Mouse (Mus musculus): Measurements from ENCODE around the gene Vgll4.
"Not testable (repeated sequence)": the region's sequence is repeated elsewhere in the genome, so short reads cannot be mapped to it uniquely, and the experiment has no call there.

Gene Vgll4

DNA sequence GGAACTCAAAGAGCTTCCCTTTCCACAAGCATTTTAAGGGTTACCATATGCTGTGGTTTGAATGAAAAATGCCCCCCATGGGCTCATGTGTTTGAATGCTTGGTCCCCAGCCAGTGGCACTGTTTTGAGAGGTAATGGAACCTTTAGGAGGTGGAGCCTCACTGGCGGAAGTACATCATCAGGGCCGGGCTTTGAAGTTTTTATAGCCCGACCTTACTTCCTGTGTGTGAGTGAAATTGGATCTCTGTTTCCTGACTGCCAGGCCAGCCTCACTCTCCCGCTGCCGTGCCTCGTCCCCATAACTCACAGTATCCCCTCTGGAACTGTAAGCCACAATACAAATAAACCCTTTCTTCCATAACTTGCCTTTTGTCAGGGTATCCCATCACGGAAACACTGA, 70.1 kb downstream of the Vgll4 start:
- no peak for DNase-seq (ENCODE audit: extremely low spot score, low read depth, low spot score)

DNA sequence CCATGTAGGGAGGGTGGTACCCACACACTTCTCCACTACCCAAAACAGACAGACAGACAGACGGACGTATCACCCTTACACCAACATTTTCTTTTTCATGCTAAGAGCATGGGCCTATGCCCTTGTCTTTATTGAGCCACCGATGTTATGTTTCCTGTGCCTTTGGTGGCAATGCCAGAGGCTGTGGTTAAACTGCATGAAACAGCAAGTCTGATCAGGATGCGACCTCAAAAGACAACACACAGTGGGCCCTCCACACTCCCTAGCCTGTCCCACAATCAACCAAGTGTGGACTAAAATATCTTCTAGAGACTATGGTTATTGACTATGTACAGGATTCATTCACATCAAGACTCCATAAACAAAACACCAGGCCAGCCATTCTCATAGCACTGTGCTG, 70.8 kb downstream of the Vgll4 start:
- DNase-seq (ENCODE audit: extremely low spot score, low read depth, low spot score) = no peak

DNA sequence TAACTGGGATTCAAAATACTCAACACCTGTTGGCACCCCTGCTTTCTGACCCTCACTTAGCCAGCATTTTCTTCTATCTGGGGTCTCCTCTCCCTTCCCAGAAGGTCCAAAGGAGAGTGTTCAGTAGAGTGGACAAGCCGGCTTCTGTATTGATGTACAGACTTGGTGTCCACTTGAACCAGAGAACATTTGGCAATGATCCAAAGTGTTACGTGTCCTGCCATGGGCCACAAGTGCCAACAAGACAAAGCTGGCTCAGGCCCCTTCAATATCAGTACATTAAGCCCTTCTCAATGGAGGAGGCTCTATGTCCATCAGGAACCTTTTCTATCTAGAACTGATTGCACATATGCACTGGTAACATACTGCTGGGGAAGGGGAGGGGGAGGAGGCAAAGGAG, 73.5 kb downstream of the Vgll4 start:
- no peak for DNase-seq (ENCODE audit: extremely low spot score, low read depth, low spot score)

DNA sequence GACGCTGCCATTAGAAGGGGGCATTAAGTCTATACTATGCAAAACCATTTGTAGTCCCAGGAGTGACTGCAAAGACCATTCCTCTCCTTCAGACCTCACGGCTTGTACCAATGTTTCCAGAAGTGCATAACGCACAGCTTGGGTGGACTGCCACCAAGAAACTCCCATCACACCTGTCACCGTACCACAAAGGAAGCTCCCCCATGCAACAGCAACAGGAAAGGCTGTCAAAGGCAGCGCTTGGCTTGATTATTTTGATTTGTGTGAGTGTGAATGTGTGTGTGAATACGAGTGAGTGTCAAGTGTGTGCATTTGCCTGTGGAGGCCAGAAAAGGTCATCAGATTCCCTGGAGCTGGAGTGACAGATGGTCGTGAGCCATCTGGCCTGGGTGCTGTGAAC, 74.6 kb downstream of the Vgll4 start:
- DNase-seq (ENCODE audit: extremely low spot score, low read depth, low spot score) = no peak

DNA sequence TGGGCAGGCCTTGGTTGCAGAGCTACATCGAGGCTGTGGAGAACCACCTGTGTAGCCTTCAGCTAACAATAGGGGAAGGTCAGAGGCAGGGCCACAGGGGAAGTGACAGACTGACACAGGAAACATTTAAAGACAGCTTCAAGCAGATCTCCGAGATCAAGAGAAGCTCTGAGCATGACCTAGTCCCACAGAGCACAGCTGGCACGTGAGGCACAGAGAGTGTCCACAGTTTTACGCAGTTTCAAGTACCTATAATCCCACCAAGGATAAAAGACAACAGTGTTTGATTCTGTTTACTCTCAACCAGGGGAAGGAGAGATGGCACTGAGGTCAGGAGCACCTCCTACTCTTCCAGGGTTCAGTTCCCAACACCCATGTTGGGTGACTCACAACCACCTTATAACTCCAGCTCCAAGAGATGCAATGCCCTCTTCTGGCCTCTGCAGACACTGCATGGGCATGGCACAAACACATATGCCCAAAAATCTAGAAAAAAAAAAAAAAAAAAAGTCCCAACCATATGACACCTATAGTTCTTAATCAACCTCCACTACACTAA, 75.2 kb downstream of the Vgll4 start:
- no peak for DNase-seq (ENCODE audit: extremely low spot score, low read depth, low spot score)

DNA sequence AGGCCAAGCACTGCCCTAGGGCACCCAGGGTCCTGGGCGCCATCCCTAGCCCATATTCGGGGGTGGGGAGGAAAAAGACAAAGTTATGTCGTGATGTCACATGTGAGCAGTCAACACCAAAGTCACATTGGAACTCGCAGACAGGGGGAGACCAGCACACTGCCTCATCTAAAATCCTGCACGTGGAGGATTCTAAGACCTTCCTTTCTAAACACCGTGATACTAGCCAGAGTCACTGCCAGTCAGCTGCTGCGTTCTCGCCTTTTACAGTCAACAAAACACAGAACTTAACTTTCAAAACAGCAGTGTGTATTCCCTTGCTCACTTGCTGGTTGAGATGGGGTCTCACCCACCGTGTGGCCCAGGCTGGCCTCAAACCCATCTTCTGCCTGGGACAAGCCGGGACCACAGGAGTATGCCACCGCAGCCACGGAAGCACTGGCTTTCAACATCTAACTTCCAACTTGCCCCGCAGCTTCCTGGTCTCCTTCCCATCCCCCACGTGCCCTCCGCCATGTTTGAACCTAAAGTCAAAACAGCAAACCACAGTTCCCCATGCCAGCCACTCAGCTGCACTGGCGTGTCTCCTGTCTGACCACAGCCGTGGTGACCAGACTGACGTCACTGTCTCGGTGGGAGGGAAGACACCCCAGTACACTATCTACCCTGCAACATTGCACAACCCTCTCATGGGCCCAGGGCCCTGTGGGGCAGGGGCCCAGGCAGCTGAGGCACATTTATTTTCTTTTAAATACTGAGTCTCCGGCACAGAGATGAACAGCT, 76.2 kb downstream of the Vgll4 start:
- no peak for DNase-seq (ENCODE audit: extremely low spot score, low read depth, low spot score)

DNA sequence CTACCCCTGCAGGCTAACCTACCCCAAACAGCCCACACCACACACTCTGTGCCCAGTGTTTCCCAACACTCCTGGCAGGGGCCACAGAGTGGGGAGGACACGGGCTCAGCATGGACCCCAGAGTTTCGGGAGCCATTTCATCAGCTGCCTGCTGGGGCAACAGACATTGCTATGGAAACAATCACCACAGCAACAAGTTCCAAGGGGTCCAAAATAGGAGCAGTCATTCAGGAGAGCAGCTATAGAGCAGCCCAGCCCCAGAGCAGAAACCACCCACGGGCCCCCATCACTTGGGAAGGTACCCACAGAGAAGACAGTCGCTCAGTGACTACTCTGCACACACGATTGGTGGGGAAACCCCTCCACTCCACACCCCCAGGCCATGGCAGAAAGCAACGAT, 77.4 kb downstream of the Vgll4 start:
- DNase-seq (ENCODE audit: extremely low spot score, low read depth, low spot score) = no peak

DNA sequence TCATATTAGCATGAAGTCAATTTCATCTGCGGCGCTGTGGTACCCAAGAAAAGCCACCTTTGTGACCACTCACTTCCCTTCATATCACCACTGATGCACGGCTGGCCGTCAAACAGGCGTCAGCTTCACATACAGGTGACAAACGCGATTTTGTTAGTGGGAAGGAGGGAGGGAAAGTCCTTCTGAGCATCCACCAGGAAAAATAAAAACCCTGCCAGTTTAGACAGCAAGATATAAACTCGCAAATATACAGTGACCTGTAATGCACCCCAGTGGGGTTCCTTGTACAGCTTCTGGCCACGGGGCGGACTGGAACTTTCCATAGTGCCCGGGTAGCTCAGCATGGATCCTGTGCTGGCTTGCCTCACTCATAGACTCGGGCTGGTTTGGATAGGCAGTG, 78.0 kb downstream of the Vgll4 start:
- DNase-seq (ENCODE audit: extremely low spot score, low read depth, low spot score) = no peak

DNA sequence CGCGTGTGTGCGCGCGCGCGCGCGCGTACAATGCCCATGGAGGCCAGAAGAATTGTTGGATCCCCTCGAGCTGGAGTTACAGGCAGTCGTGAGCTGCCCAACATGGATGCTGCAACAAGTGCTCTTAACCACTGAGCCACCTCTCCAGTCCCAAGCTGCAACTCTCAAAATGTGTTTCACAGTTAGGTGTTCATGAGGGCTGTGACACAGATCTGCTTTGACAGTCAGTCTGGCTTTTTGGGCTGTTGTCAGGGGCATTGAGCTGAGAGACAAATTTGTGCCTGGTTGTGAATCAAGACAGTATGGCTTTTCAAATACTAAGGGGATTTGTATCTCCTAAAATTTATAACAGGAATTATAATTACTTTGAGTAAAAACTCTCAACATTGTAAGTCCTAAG, 78.5 kb downstream of the Vgll4 start:
- DNase-seq (ENCODE audit: extremely low spot score, low read depth, low spot score) = no peak

DNA sequence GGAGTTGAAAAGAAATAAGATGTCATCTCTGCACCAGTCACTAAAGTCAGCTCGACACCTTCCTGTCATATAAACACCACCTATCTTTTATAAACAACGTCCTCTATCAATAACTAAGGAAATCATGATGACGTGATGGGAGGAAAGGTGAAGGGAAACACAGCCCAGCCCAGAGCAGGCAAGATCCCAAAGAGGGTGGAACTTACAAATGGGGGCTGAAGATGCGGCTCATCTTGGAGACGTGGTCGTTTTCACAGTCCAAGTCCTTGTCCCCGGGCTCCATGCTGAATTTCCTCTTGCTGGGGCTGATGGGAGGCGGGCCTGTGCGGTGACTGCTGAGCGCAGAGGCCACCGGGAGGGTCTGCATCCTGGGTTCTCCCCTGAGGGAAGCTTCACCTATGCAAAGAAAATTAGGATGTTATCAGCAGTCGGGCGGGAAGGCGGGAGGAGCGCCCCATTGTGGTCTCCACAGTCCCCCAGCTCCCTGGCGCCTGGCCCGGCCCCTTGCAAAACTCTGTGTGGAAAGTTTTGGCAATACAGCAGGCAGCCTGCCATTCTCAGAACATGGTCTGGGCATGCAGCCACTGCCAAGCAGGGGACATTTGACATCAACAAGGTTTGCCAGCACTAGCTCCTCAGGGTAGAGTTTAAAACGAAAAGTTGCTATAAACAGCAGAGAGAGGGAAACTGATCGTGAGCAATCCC, 79.2 kb downstream of the Vgll4 start:
- no peak for DNase-seq (ENCODE audit: extremely low spot score, low read depth, low spot score)

DNA sequence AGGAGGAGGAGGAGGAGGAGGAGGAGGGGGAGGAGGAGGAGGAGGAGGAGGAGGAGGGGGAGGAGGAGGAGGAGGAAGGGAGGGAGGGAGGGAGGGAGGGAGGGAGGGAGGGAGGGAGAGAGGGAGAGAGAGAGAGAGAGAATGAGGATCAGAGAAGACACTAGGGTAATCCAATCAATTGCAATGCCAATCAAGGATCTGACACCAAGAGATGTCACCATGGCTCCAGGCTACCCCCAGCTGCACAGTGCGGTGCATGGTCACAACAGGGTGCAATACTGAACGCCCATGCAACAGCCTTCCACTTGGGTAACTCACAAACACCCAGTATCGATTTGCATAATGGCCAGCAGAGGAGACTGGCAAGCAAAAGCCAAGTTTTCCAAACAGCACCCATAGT, 79.8 kb downstream of the Vgll4 start:
- DNase-seq (ENCODE audit: extremely low spot score, low read depth, low spot score) = not testable (repeated sequence)

DNA sequence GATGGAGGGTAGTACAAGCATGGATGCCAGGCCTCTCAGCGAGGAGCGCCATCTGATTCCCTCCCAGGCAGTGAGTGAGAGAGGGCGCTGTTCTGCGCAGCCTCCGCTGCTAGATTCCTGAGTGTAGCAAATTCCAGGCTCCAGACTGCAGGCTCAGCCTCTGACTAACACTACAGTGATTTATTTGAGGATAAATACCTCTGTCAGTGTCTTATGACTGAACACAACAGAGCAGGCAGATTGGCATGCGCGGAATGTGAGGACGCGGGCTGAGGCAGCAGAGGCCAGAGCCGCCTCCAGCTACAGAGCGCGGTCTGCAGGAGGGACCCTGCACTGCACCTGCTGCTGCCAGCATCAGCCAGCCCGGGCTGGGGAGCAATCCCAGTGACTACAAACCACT, 80.9 kb downstream of the Vgll4 start:
- peak; percentile 58 for DNase-seq (ENCODE audit: extremely low spot score, low read depth, low spot score)

DNA sequence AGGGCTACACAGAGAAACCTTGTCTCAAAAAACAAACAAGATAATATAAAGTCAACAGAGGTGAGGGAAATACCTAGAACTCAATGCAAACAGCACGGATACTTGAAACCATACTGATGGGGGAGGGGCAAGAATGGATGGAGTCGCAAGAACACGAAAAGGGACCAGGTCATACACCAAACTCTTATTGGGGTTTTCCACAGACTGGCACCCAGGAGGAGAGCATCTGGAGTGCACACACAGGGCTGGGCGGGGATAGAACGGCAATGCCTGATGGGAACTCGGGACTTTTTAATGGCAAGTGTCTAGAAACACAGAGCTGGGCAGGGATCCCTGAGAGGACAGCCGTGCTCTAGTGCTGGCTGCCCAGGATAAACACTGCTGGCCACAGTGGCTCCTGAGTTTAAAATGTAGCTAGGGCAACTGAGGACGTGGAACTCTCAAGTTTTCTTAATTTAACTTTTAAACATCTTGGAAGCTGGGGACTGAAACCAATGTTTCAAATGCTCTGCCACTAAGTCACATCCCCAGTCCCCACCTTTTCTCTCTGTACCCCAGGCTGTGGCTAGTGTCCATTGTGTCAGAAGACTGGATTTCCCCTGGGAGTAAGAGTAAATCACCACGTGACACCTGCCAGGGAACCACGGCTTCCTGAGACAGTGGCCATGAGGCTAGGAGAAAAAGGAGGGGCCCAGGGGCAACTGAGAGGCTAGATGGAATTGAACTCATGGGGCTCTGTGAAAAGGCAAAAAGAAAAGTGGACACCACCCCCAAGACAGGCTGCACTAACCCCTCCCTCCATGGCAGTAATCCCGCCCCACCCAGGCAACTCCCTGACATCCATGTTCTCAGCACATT, 83.1 kb downstream of the Vgll4 start:
- DNase-seq (ENCODE audit: extremely low spot score, low read depth, low spot score) = no peak

DNA sequence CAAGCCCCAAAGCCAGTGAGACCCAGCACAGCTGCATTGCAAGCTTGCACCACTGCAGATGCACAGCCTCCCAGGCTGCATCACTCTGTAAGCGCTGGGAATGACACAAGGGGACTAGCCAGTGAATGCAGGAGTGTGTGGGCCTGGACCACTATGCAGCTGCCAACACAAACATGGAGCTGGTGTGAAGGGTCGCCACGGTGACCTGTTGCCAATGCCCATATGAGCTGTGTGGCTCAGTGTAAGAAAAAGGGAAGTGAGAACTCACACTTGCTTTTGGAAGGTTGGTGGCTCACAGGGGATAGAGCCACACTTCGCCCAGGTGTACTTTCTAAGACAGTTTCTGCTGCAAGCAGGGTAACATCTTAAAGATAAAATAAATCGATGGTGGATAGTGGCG, 83.8 kb downstream of the Vgll4 start:
- no peak for DNase-seq (ENCODE audit: extremely low spot score, low read depth, low spot score)

DNA sequence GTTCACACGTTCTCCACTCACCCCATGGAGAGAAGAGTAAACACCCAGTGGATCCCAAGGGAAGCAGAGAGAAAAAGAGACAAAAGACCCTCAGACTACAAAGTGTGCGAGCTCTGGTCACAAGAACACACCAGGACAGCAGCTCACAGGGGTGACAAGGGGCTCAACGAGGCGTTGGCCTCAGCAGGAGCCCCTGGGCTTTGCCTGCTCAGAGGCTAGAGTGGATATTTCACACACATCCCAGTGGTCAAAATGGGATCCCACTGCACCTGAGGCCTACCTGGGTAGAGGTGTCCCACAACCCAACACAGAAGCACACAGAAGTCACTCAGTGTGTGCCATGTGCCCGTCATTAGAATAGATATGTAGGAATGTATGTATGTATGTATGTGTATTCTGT, 84.7 kb downstream of the Vgll4 start:
- no peak for DNase-seq (ENCODE audit: extremely low spot score, low read depth, low spot score)

DNA sequence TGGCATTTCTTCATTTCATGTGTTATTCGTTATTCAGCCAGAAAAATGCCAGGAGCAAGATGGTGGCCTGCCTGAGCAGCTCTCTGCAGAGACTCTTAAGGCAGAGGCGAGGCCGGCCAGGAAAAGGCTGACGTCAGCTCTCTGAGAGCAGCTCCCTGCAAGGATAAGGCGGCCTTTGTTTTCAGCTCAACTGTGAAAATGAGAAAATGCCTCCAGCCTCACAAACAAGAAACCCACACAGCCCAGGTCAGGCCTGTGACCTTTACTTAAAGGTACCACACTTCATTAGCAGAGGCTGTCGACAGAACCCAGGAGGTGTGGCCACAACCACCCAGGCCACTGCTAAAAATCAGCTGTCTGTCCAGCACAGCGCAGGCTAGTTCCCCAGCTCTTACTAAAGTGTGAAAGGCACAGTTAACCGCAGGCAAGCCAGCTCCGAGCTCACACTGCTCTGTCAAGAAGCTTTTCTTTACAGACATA, 86.5 kb downstream of the Vgll4 start:
- DNase-seq (ENCODE audit: extremely low spot score, low read depth, low spot score) = peak; percentile 86

DNA sequence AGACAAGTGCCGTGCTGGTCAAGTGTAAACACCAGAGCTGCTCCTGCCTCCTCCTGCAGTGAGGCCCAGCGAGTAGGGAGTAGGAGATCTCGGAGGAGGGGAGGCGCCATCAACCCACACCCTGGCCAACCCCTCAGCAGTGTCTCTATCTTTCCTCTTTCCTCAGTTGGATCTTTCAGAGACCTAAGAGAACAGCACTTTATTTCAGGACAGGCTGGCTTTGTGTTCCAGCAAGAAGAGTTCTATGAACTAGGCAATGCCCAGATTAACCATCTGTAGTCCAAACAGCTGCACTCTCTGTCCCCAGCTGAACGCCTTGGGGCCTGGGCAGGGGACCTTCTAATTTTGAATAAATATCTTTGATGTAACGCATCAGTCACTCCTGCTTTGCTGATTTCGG, 87.1 kb downstream of the Vgll4 start:
- DNase-seq (ENCODE audit: extremely low spot score, low read depth, low spot score) = no peak

DNA sequence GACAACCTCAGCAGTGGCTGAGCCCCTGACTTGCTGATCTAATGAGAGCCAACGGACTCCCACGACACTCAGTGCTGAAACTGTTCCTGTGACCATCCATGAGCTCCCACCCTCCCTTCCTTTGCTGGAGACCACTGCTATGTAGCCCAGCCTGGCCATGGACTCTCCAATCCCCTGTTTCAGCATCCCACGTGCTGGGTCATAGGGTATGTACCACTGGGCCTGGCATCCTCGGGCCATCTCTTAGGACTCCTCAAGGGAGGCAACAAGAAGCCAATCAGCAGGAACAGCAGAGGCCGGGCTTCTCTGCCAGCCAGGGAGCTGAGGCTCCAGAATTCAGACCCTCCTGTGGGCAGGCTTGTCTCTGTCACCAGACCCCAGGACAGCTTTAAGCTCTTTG, 87.6 kb downstream of the Vgll4 start:
- no peak for DNase-seq (ENCODE audit: extremely low spot score, low read depth, low spot score)

DNA sequence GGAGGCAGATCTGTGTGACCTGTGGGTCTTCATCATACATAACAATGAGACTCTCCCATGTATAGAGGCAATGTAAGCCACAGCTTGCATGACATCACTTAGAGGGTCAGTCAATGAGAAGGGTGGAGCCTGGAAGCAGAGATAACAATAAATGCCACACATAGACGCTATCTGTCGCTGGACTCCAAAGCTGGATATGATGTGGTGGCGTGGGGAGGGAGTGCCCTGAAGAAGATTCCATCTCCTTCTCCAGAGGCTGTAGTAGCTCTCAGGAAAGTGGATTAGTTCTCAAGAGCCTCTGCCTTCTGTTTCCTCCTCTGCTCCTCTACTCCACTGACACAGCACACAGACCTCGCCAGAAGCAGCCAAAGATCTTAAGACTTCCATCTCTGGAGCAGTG, 89.0 kb downstream of the Vgll4 start:
- no peak for DNase-seq (ENCODE audit: extremely low spot score, low read depth, low spot score)

DNA sequence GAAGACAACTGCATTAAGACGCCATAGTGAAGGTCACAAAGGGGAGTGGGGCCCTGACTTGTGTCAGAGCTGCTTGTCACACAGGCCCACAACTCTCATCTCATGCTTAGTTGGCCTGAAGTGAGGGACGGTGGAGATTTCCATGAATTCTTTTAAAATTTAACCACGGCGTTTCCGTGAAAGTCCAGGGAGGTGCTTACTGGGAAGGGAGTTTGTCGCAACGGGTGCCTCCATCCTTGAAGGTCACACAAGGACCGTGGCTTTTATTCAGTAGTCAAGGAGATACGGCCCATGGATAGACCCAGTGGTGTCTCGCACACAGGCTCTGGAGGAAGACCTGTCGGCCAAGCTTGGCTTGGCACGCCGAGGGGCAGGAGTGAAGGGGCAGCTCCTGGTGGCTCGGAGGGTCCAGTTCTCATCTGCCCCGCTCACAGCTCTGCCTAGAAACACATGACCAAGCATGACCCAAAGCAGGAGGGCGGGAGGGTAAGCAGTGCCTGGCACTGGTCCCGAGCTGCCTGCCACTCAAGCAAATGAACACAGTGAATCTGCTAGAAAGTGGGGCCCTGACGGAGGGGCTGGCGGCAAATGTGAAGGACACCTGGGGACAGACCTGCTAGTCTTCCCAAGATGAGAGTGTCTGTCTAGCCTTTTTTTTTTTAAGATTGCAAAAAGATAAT, 90.8 kb downstream of the Vgll4 start:
- DNase-seq (ENCODE audit: extremely low spot score, low read depth, low spot score) = no peak

DNA sequence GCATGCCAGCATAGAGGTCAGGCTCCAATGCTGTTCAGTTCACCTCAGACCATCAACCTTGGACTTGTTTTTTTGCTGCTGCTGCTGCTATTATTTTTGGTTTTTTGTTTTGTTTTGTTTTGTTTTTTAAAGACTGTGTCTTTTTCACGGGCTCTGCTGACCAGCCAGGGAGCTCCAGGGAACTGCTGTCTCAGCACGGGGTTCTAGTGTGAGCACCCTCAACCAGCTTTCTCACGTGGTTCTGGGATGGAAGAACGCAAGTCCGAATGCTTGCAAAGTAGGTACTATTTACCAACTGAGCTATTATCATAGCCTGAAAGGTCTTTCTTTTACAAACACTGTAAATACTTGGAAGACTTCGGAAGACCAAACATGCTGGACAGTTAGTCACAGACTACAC, 93.2 kb downstream of the Vgll4 start:
- DNase-seq (ENCODE audit: extremely low spot score, low read depth, low spot score) = no peak
